Mouse (Mus musculus) midbrain, embryonic 15.5 days (tissue): ENCODE measurements around the gene E330021D16Rik. TPM values are rescaled to one million over a fixed set of nuclear protein-coding genes. Genes with fewer than 3 reads are reported as not detected.

ENCODE experiments used
- ATAC-seq: fragments of 200-750 bp; cut with Nextera tagmentation; replicated peaks from 2 replicates; pipeline ENCODE4 v1.8.0; 2017; ENCODE audit warnings: moderate TSS enrichment
- H3K27ac ChIP-seq: fragments of 300-500 bp; sonication (generic); 2 replicates; pipeline ENCODE4 v1.5.1; 2015; ENCODE audit warnings: mild to moderate bottlenecking, inconsistent platforms
- H3K27me3 ChIP-seq: fragments of 300-500 bp; sonication (generic); replicated peaks from 2 replicates; pipeline ENCODE4 v1.6.1; 2015; ENCODE audit warnings: inconsistent platforms
- H3K36me3 ChIP-seq: fragments of 300-500 bp; sonication (generic); replicated peaks from 2 replicates; pipeline ENCODE4 v1.6.1; 2015; ENCODE audit warnings: inconsistent platforms
- H3K4me1 ChIP-seq: fragments of 300-500 bp; sonication (generic); 2 replicates; pipeline ENCODE4 v1.6.1; 2015; ENCODE audit warnings: inconsistent platforms
- H3K4me2 ChIP-seq: fragments of 300-500 bp; sonication (generic); 2 replicates; pipeline ENCODE4 v1.6.1; 2015; ENCODE audit warnings: inconsistent platforms, mild to moderate bottlenecking, moderate library complexity
- H3K4me3 ChIP-seq: fragments of 300-500 bp; sonication (generic); 2 replicates; pipeline ENCODE4 v1.5.1; 2015; ENCODE audit warnings: mild to moderate bottlenecking, inconsistent platforms
- H3K9ac ChIP-seq: fragments of 300-500 bp; sonication (generic); 2 replicates; pipeline ENCODE4 v1.6.1; 2015; ENCODE audit warnings: mild to moderate bottlenecking, inconsistent platforms
- H3K9me3 ChIP-seq: fragments of 300-500 bp; sonication (generic); 2 replicates; pipeline ENCODE4 v1.6.1; 2016; ENCODE audit warnings: inconsistent platforms
- WGBS: fragments of 180-500 bp; shearing (Covaris S2); methylation state at CpG from one replicate; pipeline ENCODE4 v1.1.7; 2015; ENCODE audit warnings: mixed read lengths; 5-methylcytosine and 5-hydroxymethylcytosine counted together
- polyA plus RNA-seq: library from polyadenylated mRNA; unstranded; fragments of >200 nt; fragmentation: Nextera tagmentation; extraction: Ambion mirVana; gene quantifications from 2 replicates; pipeline ENCODE4 v1.2.1, GENCODE M21; 2015

The E330021D16Rik gene
- polyA plus RNA-seq, 1 experiment from 2014 or later, result not detected

- H3K4me1 ChIP-seq, result 0 out of 2 replicates have a peak, but pooled peaks cover under 1% of the 10 kb centered on the region
- H3K9ac ChIP-seq, result no peak overlapping the region
- no peaks in the 10 kb centered on the region for H3K36me3 ChIP-seq
- H3K9me3 ChIP-seq, result no peaks in the 10 kb centered on the region
- WGBS, result 73% methylated on average over 5 of the region's 5 CpGs
- ATAC-seq, result no peak
- no peak overlapping the region for H3K27ac ChIP-seq
- H3K27me3 ChIP-seq, result no peaks in the 10 kb centered on the region
- H3K4me2 ChIP-seq, result no peak overlapping the region
- no peak overlapping the region for H3K4me3 ChIP-seq
Measured at GRCm38 (mm10) chr6:136358471-136358870, 56.9 kb downstream of the E330021D16Rik start.

GRCm38 (mm10) chr6:136353399-136354184 is 61.8 kb downstream of the E330021D16Rik start:
- Histone ChIP-seq H3K4me3 (no peak overlapping the region), H3K4me1 (0 out of 2 replicates have a peak, but pooled peaks cover 4% of the 10 kb centered on the region), H3K9ac (no peak overlapping the region), H3K9me3 (no peaks in the 10 kb centered on the region), H3K27ac (peak overlapping the region; percentile 60; the same call in 1 of the 2 replicates), H3K4me2 (no peak overlapping the region), H3K36me3 (no peaks in the 10 kb centered on the region), H3K27me3 (no peaks in the 10 kb centered on the region)
- 31% methylated on average over 11 of the region's 11 CpGs for WGBS
- peak; percentile 66 for ATAC-seq

Other genes with a start within 250 kb of the E330021D16Rik start
- gene Grin2b, start 242.1 kb downstream of the E330021D16Rik start, polyA plus RNA-seq, result 65.5 and 81.3 TPM in 2 replicates
- not detected in 2 replicates for gene Gm8994, start 88.0 kb downstream of the E330021D16Rik start, polyA plus RNA-seq
- gene Atf7ip, start 90.6 kb upstream of the E330021D16Rik start, polyA plus RNA-seq, result 43.4 and 44.7 TPM in 2 replicates
- 0.43 and 0.48 TPM in 2 replicates for gene Plbd1, start 246.4 kb upstream of the E330021D16Rik start, polyA plus RNA-seq